Mouse (Mus musculus): ENCODE measurements around the gene Fyb2. TPM values are rescaled to one million over a fixed set of nuclear protein-coding genes. Genes with fewer than 3 reads are reported as not detected.

The Fyb2 gene
- total and polyA plus RNA-seq, 3 experiments = not detected

DNA sequence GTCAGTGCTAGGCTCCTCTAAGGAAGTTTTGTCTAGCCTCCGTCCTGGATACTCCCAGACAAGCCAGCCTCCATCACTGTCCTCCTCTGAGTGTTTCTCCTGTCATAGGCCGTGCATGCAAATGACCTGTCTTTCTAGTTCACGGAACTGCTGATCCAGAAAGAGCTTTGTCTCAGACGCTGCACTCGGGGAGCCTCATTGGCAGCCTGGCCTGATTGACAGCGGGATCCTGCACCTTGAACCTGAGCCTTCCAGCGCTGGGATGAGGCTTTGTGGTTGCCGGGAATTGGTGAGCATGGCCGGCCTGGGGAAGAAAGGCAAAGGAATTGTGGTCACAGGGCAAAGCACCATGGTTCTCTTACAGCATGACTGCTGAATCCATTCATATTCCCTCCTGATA is 25.8 kb upstream of the Fyb2 start:
- DNase-seq = no peak
- Histone ChIP-seq H3K36me3 (ENCODE audit: control insufficient read depth, insufficient read depth, low read length) (no peaks in the 10 kb centered on the region), H3K4me3 (no peak overlapping the region), H3K27ac (no peak overlapping the region), H3K9ac (ENCODE audit: low read depth, low read length) (no peak overlapping the region), H3K4me1 (ENCODE audit: control insufficient read depth, insufficient read depth, low read length) (no peaks in the 10 kb centered on the region), H3K79me2 (replicated peaks; ENCODE audit: control insufficient read depth, insufficient read depth, low read length) (no peaks in the 10 kb centered on the region), H3K27me3 (ENCODE audit: control insufficient read depth, insufficient read depth, low read length) (no peaks in the 10 kb centered on the region)
- WGBS = 86% methylated on average over 9 of the region's 9 CpGs
- TF ChIP-seq CTCF (IDR thresholded peaks at IDR 0.05) = no peak
- no peak for TF ChIP-seq POLR2A (IDR thresholded peaks at IDR 0.05; ENCODE audit: insufficient read depth, low read depth, low read length)
- TF ChIP-seq EP300 (IDR thresholded peaks at IDR 0.05; ENCODE audit: insufficient read depth, low read depth, low read length) = no peak
- intact Hi-C loops (cut with DNase I) = no loop called here

DNA sequence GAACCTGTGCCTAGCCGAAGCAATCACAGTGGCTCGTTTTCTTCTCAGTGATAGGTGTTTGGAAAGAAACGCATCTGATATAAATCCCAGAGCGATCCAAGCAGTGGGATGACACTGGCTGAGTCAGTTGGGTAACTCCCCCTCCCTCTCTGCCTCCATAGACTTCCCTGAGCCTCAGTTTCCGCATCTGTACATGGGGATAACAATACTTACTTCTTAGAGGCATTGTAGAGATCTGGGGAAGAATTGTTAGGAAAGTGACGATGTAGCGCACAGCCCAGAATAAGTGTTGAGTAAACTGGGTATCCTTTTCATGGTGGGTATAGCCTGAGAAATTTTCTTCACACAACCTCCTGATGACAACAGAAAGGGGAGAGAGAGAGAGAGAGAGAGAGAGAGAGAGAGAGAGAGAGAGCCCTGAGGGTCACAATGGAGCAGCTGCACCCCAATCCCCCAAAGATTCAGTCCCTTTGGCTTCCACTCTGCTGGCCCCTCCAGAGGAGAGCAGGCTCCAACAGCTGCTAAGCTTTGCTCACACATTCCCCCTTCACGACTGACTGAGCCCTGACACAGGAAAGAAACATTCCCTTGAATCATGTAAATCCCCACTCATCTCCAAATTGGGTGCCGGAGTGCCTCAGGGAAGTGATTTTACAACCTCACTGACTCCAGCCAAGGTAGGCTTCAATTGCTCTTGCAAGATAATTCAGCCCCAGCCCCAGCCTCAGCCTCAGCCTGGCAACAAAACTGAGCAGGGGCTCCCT is 24.6 kb upstream of the Fyb2 start:
- no peak for DNase-seq
- Histone ChIP-seq H3K27ac (no peak overlapping the region), H3K36me3 (ENCODE audit: control insufficient read depth, insufficient read depth, low read length) (no peaks in the 10 kb centered on the region), H3K4me3 (no peak overlapping the region), H3K4me1 (ENCODE audit: control insufficient read depth, insufficient read depth, low read length) (no peaks in the 10 kb centered on the region), H3K9ac (ENCODE audit: low read depth, low read length) (no peak overlapping the region), H3K79me2 (replicated peaks; ENCODE audit: control insufficient read depth, insufficient read depth, low read length) (no peaks in the 10 kb centered on the region), H3K27me3 (ENCODE audit: control insufficient read depth, insufficient read depth, low read length) (no peaks in the 10 kb centered on the region)
- WGBS = 77% methylated on average over 9 of the region's 9 CpGs
- intact Hi-C loops (cut with DNase I) = no loop called here
- TF ChIP-seq CTCF (IDR thresholded peaks at IDR 0.05) = no peak
- no peak for TF ChIP-seq POLR2A (IDR thresholded peaks at IDR 0.05; ENCODE audit: insufficient read depth, low read depth, low read length)
- no peak for TF ChIP-seq EP300 (IDR thresholded peaks at IDR 0.05; ENCODE audit: insufficient read depth, low read depth, low read length)

GRCm38 (mm10) chr4:104891708-104892107 is 21.5 kb upstream of the Fyb2 start:
- H3K4me3 ChIP-seq = no peak overlapping the region
- 24% methylated on average over 7 of the region's 7 CpGs for WGBS
- DNase-seq = peak; percentile 23 to 29
- no peak overlapping the region for H3K27ac ChIP-seq
- intact Hi-C loops (cut with DNase I) = loop anchor here (5.0 kb wide), 1 partner anchor 224 kb away; no protein-coding TSS in a partner anchor
- no peaks in the 10 kb centered on the region for H3K27me3 ChIP-seq (ENCODE audit: control insufficient read depth, insufficient read depth, low read length)
- no peaks in the 10 kb centered on the region for H3K36me3 ChIP-seq (ENCODE audit: control insufficient read depth, insufficient read depth, low read length)
- H3K9ac ChIP-seq (ENCODE audit: low read depth, low read length) = no peak overlapping the region
- TF ChIP-seq CTCF (IDR thresholded peaks at IDR 0.05) = no peak
- no peaks in the 10 kb centered on the region for H3K4me1 ChIP-seq (ENCODE audit: control insufficient read depth, insufficient read depth, low read length)
- no peaks in the 10 kb centered on the region for H3K79me2 ChIP-seq (replicated peaks; ENCODE audit: control insufficient read depth, insufficient read depth, low read length)

- Histone ChIP-seq H3K9ac (ENCODE audit: low read depth, low read length) (no peak overlapping the region), H3K27ac (no peak overlapping the region), H3K36me3 (ENCODE audit: control insufficient read depth, insufficient read depth, low read length) (no peaks in the 10 kb centered on the region), H3K4me1 (ENCODE audit: control insufficient read depth, insufficient read depth, low read length) (no peaks in the 10 kb centered on the region), H3K4me3 (no peak overlapping the region), H3K27me3 (ENCODE audit: control insufficient read depth, insufficient read depth, low read length) (no peaks in the 10 kb centered on the region), H3K79me2 (replicated peaks; ENCODE audit: control insufficient read depth, insufficient read depth, low read length) (no peaks in the 10 kb centered on the region)
- intact Hi-C loops (cut with DNase I) = loop anchor here (5.0 kb wide), 1 partner anchor 226 kb away; no protein-coding TSS in a partner anchor
- WGBS = 74% methylated on average over 5 of the region's 5 CpGs
- TF ChIP-seq POLR2A (IDR thresholded peaks at IDR 0.05; ENCODE audit: insufficient read depth, low read depth, low read length) (no peak), EP300 (IDR thresholded peaks at IDR 0.05; ENCODE audit: insufficient read depth, low read depth, low read length) (no peak), CTCF (IDR thresholded peaks at IDR 0.05) (no peak)
- no peak for DNase-seq
Measured at GRCm38 (mm10) chr4:104893588-104893987, 19.7 kb upstream of the Fyb2 start.

DNA sequence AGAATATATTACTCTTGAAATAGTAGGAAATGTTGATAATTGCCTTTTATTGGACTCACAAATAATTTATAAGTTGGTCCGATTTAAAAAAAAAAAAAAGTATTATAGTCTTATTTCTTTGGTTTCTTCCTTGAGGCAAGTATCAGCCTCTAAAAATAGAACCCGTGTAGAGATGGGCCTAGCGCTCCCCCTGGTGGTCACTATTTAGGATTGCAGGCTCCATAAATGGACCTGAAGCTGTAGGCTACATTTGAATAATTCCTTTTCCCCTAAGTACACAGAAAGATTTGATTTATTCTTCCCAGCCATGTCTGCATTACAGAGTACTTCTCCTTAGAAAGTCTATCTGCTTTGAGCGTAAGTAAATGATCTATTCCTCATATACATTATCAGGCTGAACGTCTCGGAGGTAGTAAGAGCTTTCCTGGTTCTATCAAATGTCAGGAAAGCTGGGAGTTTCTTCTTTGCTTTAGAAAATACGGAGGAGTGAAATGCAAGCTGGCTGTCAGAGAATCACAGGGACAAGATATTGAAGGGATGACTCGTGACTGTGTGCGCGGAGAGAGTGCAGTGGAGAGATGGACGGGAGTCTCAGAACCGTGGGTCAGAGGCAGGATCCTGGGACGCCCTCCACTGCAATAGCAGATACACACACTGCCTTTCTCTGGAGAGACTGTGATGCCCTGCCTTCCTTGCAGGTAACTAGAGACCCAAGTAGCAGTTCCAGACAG is 19.1 kb upstream of the Fyb2 start:
- Histone ChIP-seq H3K9ac (ENCODE audit: low read depth, low read length) (no peak overlapping the region), H3K4me1 (ENCODE audit: control insufficient read depth, insufficient read depth, low read length) (no peaks in the 10 kb centered on the region), H3K4me3 (no peak overlapping the region), H3K27me3 (ENCODE audit: control insufficient read depth, insufficient read depth, low read length) (no peaks in the 10 kb centered on the region), H3K27ac (no peak overlapping the region), H3K36me3 (ENCODE audit: control insufficient read depth, insufficient read depth, low read length) (no peaks in the 10 kb centered on the region), H3K79me2 (replicated peaks; ENCODE audit: control insufficient read depth, insufficient read depth, low read length) (no peaks in the 10 kb centered on the region)
- TF ChIP-seq POLR2A (IDR thresholded peaks at IDR 0.05; ENCODE audit: insufficient read depth, low read depth, low read length) = no peak
- TF ChIP-seq CTCF (IDR thresholded peaks at IDR 0.05) = no peak; the same call in 1 of the 2 replicates
- TF ChIP-seq EP300 (IDR thresholded peaks at IDR 0.05; ENCODE audit: insufficient read depth, low read depth, low read length) = 0 out of 2 replicates have a peak, but pooled peaks have one; percentile 35
- 52% methylated on average over 13 of the region's 13 CpGs for WGBS
- DNase-seq = peak; percentile 17 to 38
- intact Hi-C loops (cut with DNase I) = loop anchor here (1.0 to 5.0 kb wide), 2 partner anchors 227 to 380 kb away; no protein-coding TSS in a partner anchor

GRCm38 (mm10) chr4:104902836-104903235 is 10.4 kb upstream of the Fyb2 start:
- no peaks in the 10 kb centered on the region for H3K36me3 ChIP-seq (ENCODE audit: control insufficient read depth, insufficient read depth, low read length)
- H3K27ac ChIP-seq = no peak overlapping the region
- 72% methylated on average over 2 of the region's 2 CpGs for WGBS
- H3K4me3 ChIP-seq = no peak overlapping the region
- no peaks in the 10 kb centered on the region for H3K4me1 ChIP-seq (ENCODE audit: control insufficient read depth, insufficient read depth, low read length)
- DNase-seq = no peak
- intact Hi-C loops (cut with DNase I) = no loop called here
- H3K9ac ChIP-seq (ENCODE audit: low read depth, low read length) = no peak overlapping the region
- H3K27me3 ChIP-seq (ENCODE audit: control insufficient read depth, insufficient read depth, low read length) = no peaks in the 10 kb centered on the region
- no peaks in the 10 kb centered on the region for H3K79me2 ChIP-seq (replicated peaks; ENCODE audit: control insufficient read depth, insufficient read depth, low read length)
- TF ChIP-seq EP300 (IDR thresholded peaks at IDR 0.05; ENCODE audit: insufficient read depth, low read depth, low read length) (no peak), POLR2A (IDR thresholded peaks at IDR 0.05; ENCODE audit: insufficient read depth, low read depth, low read length) (no peak), CTCF (IDR thresholded peaks at IDR 0.05) (no peak)

Data from heart, adult 2 months (tissue).